Mouse (Mus musculus): ENCODE data around the gene Tnrc6a.

The Tnrc6a gene

GRCm38 (mm10) chr7:123126056-123126455 lies 2.4 kb downstream of the Tnrc6a start:
- no peak for DNase-seq

GRCm38 (mm10) chr7:123127301-123127700 lies 3.6 kb downstream of the Tnrc6a start:
- DNase-seq, result no peak

- no peak for DNase-seq
Measured at GRCm38 (mm10) chr7:123127981-123128380, 4.3 kb downstream of the Tnrc6a start.

GRCm38 (mm10) chr7:123129061-123129460 lies 5.4 kb downstream of the Tnrc6a start:
- no peak for DNase-seq

GRCm38 (mm10) chr7:123130198-123130597 lies 6.5 kb downstream of the Tnrc6a start:
- no peak for DNase-seq

GRCm38 (mm10) chr7:123132401-123132800 lies 8.7 kb downstream of the Tnrc6a start:
- DNase-seq, result no peak

GRCm38 (mm10) chr7:123134876-123135275 lies 11.2 kb downstream of the Tnrc6a start:
- DNase-seq, result no peak

GRCm38 (mm10) chr7:123135655-123136054 lies 12.0 kb downstream of the Tnrc6a start:
- DNase-seq, result no peak

GRCm38 (mm10) chr7:123138001-123138400 lies 14.3 kb downstream of the Tnrc6a start:
- no peak for DNase-seq

GRCm38 (mm10) chr7:123146141-123146846 lies 22.6 kb downstream of the Tnrc6a start:
- DNase-seq, result no peak

GRCm38 (mm10) chr7:123147787-123148186 lies 24.1 kb downstream of the Tnrc6a start:
- no peak for DNase-seq

GRCm38 (mm10) chr7:123148935-123149334 lies 25.2 kb downstream of the Tnrc6a start:
- DNase-seq, result no peak

- no peak for DNase-seq
Measured at GRCm38 (mm10) chr7:123162346-123162745, 38.7 kb downstream of the Tnrc6a start.

GRCm38 (mm10) chr7:123167436-123167835 lies 43.8 kb downstream of the Tnrc6a start:
- no peak for DNase-seq

- DNase-seq, result no peak
Measured at GRCm38 (mm10) chr7:123169618-123170017, 45.9 kb downstream of the Tnrc6a start.

- DNase-seq, result no peak
Measured at GRCm38 (mm10) chr7:123172101-123172500, 48.4 kb downstream of the Tnrc6a start.

GRCm38 (mm10) chr7:123177215-123177614 lies 53.5 kb downstream of the Tnrc6a start:
- DNase-seq, result no peak

GRCm38 (mm10) chr7:123181787-123182701 lies 58.4 kb downstream of the Tnrc6a start:
- DNase-seq, result peak; percentile 38 to 58

- no peak for DNase-seq
Measured at GRCm38 (mm10) chr7:123184891-123185290, 61.2 kb downstream of the Tnrc6a start.

- DNase-seq, result peak; percentile 25 to 26
Measured at GRCm38 (mm10) chr7:123186463-123186862, 62.8 kb downstream of the Tnrc6a start.

- no peak for DNase-seq
Measured at GRCm38 (mm10) chr7:123187246-123187645, 63.6 kb downstream of the Tnrc6a start.

GRCm38 (mm10) chr7:123188462-123188861 lies 64.8 kb downstream of the Tnrc6a start:
- DNase-seq, result no peak

- DNase-seq, result no peak
Measured at GRCm38 (mm10) chr7:123189762-123190161, 66.1 kb downstream of the Tnrc6a start.

GRCm38 (mm10) chr7:123191731-123192130 lies 68.0 kb downstream of the Tnrc6a start:
- peak in 1 of 2 experiments; percentile 17 for DNase-seq
